Mouse (Mus musculus): ENCODE data around the gene Add3.

DNA sequence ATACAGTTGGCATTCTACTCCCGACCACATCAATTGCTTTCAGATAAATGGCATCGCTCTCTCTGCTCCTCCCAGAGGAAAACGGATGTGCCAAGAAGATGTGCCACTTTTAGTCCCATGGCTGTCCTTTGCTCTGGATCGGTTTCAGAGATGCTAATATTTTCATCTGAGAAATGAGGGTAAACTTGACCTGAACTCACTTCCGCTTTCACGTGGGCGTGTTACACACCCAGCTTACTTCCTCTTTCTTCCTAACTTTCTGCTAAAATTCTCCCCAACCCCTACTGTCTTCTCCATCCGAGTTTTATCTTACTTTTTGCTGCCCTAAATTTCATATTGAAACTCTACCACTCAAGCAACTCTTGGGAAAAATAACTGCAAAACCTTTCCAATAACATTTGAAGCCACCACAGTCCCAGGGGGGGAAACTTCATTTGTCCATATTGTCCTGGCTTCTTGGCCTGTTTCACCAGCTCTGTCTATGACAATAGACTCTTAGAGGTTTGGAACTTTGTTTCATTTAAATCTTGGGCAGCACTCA lies 20.9 kb upstream of the Add3 start:
- TF ChIP-seq CTCF (IDR thresholded peaks at IDR 0.05; ENCODE audit: borderline replicate concordance, insufficient read depth, low read length) (no peak), POLR2A (IDR thresholded peaks at IDR 0.05; ENCODE audit: low read depth, low read length) (no peak)

All from embryonic fibroblast, embryonic 13.5 days (primary cell).